Mouse (Mus musculus) forebrain, embryonic 15.5 days (tissue): ENCODE data around the gene Ninl. TPM values are rescaled to one million over a fixed set of nuclear protein-coding genes. Genes with fewer than 3 reads are reported as not detected.
"Not testable (repeated sequence)": the region's sequence is repeated elsewhere in the genome, so short reads cannot be mapped to it uniquely, and the experiment has no call there.

Source experiments
- ATAC-seq: fragments of 200-750 bp; cut with Nextera tagmentation; replicated peaks from 2 replicates; pipeline ENCODE4 v1.8.0; 2017; ENCODE audit warnings: mild to moderate bottlenecking, moderate TSS enrichment, moderate library complexity
- H3K27ac ChIP-seq: fragments of 300-500 bp; sonication (generic); replicated peaks from 2 replicates; pipeline ENCODE4 v1.5.1; 2015; ENCODE audit warnings: mild to moderate bottlenecking, inconsistent platforms
- H3K27me3 ChIP-seq: fragments of 300-500 bp; sonication (generic); 2 replicates; pipeline ENCODE4 v1.6.1; 2015; ENCODE audit warnings: inconsistent platforms
- H3K36me3 ChIP-seq: fragments of 300-500 bp; sonication (generic); 2 replicates; pipeline ENCODE4 v1.6.1; 2015; ENCODE audit warnings: mild to moderate bottlenecking, inconsistent platforms
- H3K4me1 ChIP-seq: fragments of 300-500 bp; sonication (generic); 2 replicates; pipeline ENCODE4 v1.6.1; 2015; ENCODE audit warnings: inconsistent platforms
- H3K4me2 ChIP-seq: fragments of 300-500 bp; sonication (generic); replicated peaks from 2 replicates; pipeline ENCODE4 v1.6.1; 2015; ENCODE audit warnings: mild to moderate bottlenecking, inconsistent platforms
- H3K4me3 ChIP-seq: fragments of 300-500 bp; sonication (generic); 2 replicates; pipeline ENCODE4 v1.5.1; 2015; ENCODE audit warnings: mild to moderate bottlenecking, inconsistent platforms
- H3K9ac ChIP-seq: fragments of 300-500 bp; sonication (generic); replicated peaks from 2 replicates; pipeline ENCODE4 v1.6.1; 2015; ENCODE audit warnings: mild to moderate bottlenecking, inconsistent platforms
- H3K9me3 ChIP-seq: fragments of 300-500 bp; sonication (generic); 2 replicates; pipeline ENCODE4 v1.6.1; 2016; ENCODE audit warnings: inconsistent platforms
- WGBS: fragments of 180-500 bp; shearing (Covaris S2); methylation state at CpG from one replicate; pipeline ENCODE4 v1.1.7; 2015; ENCODE audit warnings: mixed read lengths; 5-methylcytosine and 5-hydroxymethylcytosine counted together
- polyA plus RNA-seq: library from polyadenylated mRNA; unstranded; fragments of >200 nt; fragmentation: Nextera tagmentation; extraction: Ambion mirVana; gene quantifications from 2 replicates; pipeline ENCODE4 v1.2.1, GENCODE M21; 2015

Ninl gene
- polyA plus RNA-seq, 1 experiment from 2014 or later, result 11.4 TPM

GRCm38 (mm10) chr2:150947341-150947740 is 91.8 kb downstream of the Ninl start:
- H3K4me1 ChIP-seq, H3K4me2 ChIP-seq, H3K27me3 ChIP-seq, H3K9ac ChIP-seq, ATAC-seq, H3K4me3 ChIP-seq, H3K9me3 ChIP-seq, H3K27ac ChIP-seq: not testable (repeated sequence)
- peaks cover 20% of the 10 kb centered on the region for H3K36me3 ChIP-seq
- 92% methylated on average over 5 of the region's 5 CpGs for WGBS

DNA sequence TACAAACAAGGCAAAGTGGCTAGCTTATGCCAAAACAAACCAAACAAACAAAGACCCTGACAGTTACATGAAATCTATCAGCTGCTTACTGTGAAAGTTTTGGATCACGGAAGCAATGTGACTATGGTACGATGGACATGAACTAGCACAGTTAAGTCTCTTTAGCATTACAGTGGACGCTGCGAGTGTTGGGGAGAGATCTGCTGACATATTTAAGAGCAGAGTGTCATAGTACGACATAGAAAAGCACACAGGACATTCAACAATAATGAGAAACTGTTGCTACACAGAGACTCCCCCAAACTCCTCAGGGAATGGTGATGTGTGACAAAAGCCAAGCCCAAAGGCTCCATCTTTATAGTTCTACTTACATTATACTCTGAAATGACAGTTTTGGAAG is 95.2 kb downstream of the Ninl start:
- Histone ChIP-seq H3K9me3 (no peaks in the 10 kb centered on the region), H3K36me3 (peaks cover 17% of the 10 kb centered on the region; the same call in 1 of the 2 replicates), H3K4me3 (no peak overlapping the region), H3K4me2 (no peak overlapping the region), H3K9ac (no peak overlapping the region), H3K27me3 (no peaks in the 10 kb centered on the region), H3K4me1 (no peaks in the 10 kb centered on the region), H3K27ac (no peak overlapping the region)
- no peak for ATAC-seq
- 92% methylated on average over 5 of the region's 5 CpGs for WGBS

- Histone ChIP-seq H3K9me3 (no peaks in the 10 kb centered on the region), H3K4me2 (no peak overlapping the region), H3K9ac (no peak overlapping the region), H3K27ac (no peak overlapping the region), H3K4me3 (no peak overlapping the region), H3K36me3 (peaks cover 35% of the 10 kb centered on the region), H3K4me1 (no peaks in the 10 kb centered on the region), H3K27me3 (no peaks in the 10 kb centered on the region)
- no peak for ATAC-seq
- 91% methylated on average over 4 of the region's 4 CpGs for WGBS
Observed at GRCm38 (mm10) chr2:150934659-150935058, 104.5 kb downstream of the Ninl start.

DNA sequence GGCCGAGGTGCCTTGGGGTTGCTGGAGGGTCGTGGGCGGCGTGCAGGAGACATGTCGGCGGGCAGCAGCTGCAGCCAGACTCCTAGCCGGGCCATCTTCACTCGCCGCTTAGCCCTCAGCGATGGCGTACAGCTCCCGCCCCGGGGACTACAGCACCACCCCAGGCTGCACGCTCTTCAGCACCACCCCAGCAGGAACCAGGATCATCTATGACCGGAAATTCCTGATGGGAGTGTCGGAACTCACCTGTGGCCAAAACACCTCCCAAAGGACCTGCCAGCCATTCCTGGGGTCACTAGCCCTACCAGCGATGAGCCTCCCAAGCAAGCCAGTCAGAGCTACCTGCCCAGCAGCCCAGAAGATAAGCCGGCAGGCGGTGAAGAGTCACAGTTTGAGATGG is 105.7 kb downstream of the Ninl start:
- no peaks in the 10 kb centered on the region for H3K27me3 ChIP-seq
- peaks cover 33% of the 10 kb centered on the region for H3K36me3 ChIP-seq
- no peaks in the 10 kb centered on the region for H3K4me1 ChIP-seq
- ATAC-seq, result no peak
- H3K27ac ChIP-seq, result no peak overlapping the region
- no peaks in the 10 kb centered on the region for H3K9me3 ChIP-seq
- H3K4me3 ChIP-seq, result no peak overlapping the region
- no peak overlapping the region for H3K4me2 ChIP-seq
- no peak overlapping the region for H3K9ac ChIP-seq
- 84% methylated on average over 19 of the region's 19 CpGs for whole genome bisulfite sequencing

- 30% methylated on average over 3 of the region's 3 CpGs for WGBS
- Histone ChIP-seq H3K4me1 (no peaks in the 10 kb centered on the region), H3K27ac (no peak overlapping the region), H3K4me3 (no peak overlapping the region), H3K4me2 (no peak overlapping the region), H3K9ac (no peak overlapping the region), H3K27me3 (no peaks in the 10 kb centered on the region), H3K9me3 (no peaks in the 10 kb centered on the region), H3K36me3 (peaks cover 26% of the 10 kb centered on the region)
- ATAC-seq, result no peak
Observed at GRCm38 (mm10) chr2:150930806-150931205, 108.4 kb downstream of the Ninl start.

- Histone ChIP-seq H3K9me3 (no peaks in the 10 kb centered on the region), H3K4me1 (no peaks in the 10 kb centered on the region), H3K36me3 (peaks cover 13% of the 10 kb centered on the region), H3K4me2 (no peak overlapping the region), H3K4me3 (no peak overlapping the region), H3K27ac (no peak overlapping the region), H3K27me3 (no peaks in the 10 kb centered on the region), H3K9ac (no peak overlapping the region)
- 82% methylated on average over 6 of the region's 6 CpGs for WGBS
- no peak for ATAC-seq
Observed at GRCm38 (mm10) chr2:150929156-150929555, 110.0 kb downstream of the Ninl start.

- H3K27ac ChIP-seq, result no peak overlapping the region
- no peak for ATAC-seq
Observed at GRCm38 (mm10) chr2:150927038-150927720, 112.0 kb downstream of the Ninl start.

DNA sequence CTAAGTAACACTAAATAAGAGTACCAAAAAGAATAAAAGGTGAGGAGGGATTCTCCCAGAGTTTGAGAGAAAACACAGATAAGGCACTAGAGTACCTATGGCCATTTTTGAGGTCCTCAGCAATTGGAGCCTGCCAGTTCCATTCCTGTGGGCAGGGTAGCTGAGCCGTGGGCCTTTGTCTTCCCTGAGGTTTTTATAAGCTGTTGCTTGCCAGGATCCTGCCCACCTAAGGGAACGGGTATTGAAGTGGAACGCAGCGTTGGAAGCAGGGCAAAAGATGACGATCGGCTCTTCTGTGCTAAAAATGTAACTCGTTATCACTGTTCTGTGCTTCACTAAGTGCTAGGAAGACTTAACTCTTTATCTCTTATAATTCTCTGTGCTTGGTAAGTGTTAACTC is 115.7 kb downstream of the Ninl start:
- ATAC-seq, result no peak
- no peak overlapping the region for H3K4me3 ChIP-seq
- H3K4me1 ChIP-seq, result no peaks in the 10 kb centered on the region
- no peak overlapping the region for H3K9ac ChIP-seq
- H3K27ac ChIP-seq, result no peak overlapping the region
- peaks cover 12% of the 10 kb centered on the region for H3K36me3 ChIP-seq
- no peak overlapping the region for H3K4me2 ChIP-seq
- no peaks in the 10 kb centered on the region for H3K9me3 ChIP-seq
- no peaks in the 10 kb centered on the region for H3K27me3 ChIP-seq
- 60% methylated on average over 7 of the region's 7 CpGs for WGBS

More at GRCm38 (mm10) chr2:150927038-150927720, 112.0 kb downstream of the Ninl start:
- WGBS, result 95% methylated on average over 11 of the region's 11 CpGs
- H3K36me3 ChIP-seq, result peaks cover 12% of the 10 kb centered on the region
- H3K9ac ChIP-seq, result no peak overlapping the region
- H3K4me3 ChIP-seq, result no peak overlapping the region
- H3K9me3 ChIP-seq, result no peaks in the 10 kb centered on the region
- no peaks in the 10 kb centered on the region for H3K4me1 ChIP-seq
- no peak overlapping the region for H3K4me2 ChIP-seq
- no peaks in the 10 kb centered on the region for H3K27me3 ChIP-seq

- Histone ChIP-seq H3K9ac (no peak overlapping the region), H3K27me3 (no peaks in the 10 kb centered on the region), H3K36me3 (peaks cover 12% of the 10 kb centered on the region), H3K27ac (no peak overlapping the region), H3K4me3 (no peak overlapping the region), H3K4me1 (no peaks in the 10 kb centered on the region), H3K4me2 (no peak overlapping the region), H3K9me3 (no peaks in the 10 kb centered on the region)
- ATAC-seq, result no peak
- 89% methylated on average over 3 of the region's 3 CpGs for WGBS
Observed at GRCm38 (mm10) chr2:150923026-150923425, 116.2 kb downstream of the Ninl start.

GRCm38 (mm10) chr2:150922165-150922564 is 117.0 kb downstream of the Ninl start:
- ATAC-seq, result no peak
- H3K4me1 ChIP-seq, result no peaks in the 10 kb centered on the region
- no peaks in the 10 kb centered on the region for H3K27me3 ChIP-seq
- H3K27ac ChIP-seq, result no peak overlapping the region
- H3K36me3 ChIP-seq, result peaks cover 8% of the 10 kb centered on the region
- 95% methylated on average over 4 of the region's 4 CpGs for WGBS
- no peak overlapping the region for H3K4me2 ChIP-seq
- no peak overlapping the region for H3K9ac ChIP-seq
- no peak overlapping the region for H3K4me3 ChIP-seq
- H3K9me3 ChIP-seq, result no peaks in the 10 kb centered on the region

DNA sequence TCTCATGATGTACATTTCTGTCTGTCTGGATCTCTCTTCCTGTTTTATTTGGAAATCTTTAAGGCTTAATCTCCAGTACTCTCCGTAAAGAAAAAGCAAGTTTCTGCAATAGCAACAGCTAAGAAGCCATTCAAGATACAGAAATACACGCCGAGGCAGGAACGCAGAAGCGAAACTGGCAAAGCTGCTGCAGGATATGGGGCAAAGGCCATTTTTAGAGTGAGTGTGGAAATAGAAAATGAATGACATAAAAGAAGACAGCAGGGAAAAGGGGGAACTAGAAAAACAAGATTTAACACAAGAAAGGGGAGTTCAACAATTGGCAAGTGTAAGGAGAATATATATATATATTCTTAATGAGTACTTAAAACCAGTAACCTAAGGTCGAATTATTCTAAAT is 117.5 kb downstream of the Ninl start:
- Histone ChIP-seq H3K9ac (no peak overlapping the region), H3K27me3 (no peaks in the 10 kb centered on the region), H3K27ac (no peak overlapping the region), H3K4me2 (no peak overlapping the region), H3K4me1 (no peaks in the 10 kb centered on the region), H3K36me3 (peaks cover 9% of the 10 kb centered on the region), H3K9me3 (no peaks in the 10 kb centered on the region), H3K4me3 (no peak overlapping the region)
- ATAC-seq, result no peak
- 95% methylated on average over 6 of the region's 6 CpGs for WGBS

GRCm38 (mm10) chr2:150920543-150920942 is 118.6 kb downstream of the Ninl start:
- H3K4me3 ChIP-seq, result no peak overlapping the region
- peaks cover 12% of the 10 kb centered on the region; the same call in 1 of the 2 replicates for H3K36me3 ChIP-seq
- no peaks in the 10 kb centered on the region for H3K4me1 ChIP-seq
- no peaks in the 10 kb centered on the region for H3K9me3 ChIP-seq
- no peak for ATAC-seq
- H3K27me3 ChIP-seq, result no peaks in the 10 kb centered on the region
- no peak overlapping the region for H3K27ac ChIP-seq
- WGBS, result 95% methylated on average over 3 of the region's 3 CpGs
- no peak overlapping the region for H3K4me2 ChIP-seq
- H3K9ac ChIP-seq, result no peak overlapping the region

- 97% methylated on average over 3 of the region's 3 CpGs for WGBS
- no peak overlapping the region for H3K4me3 ChIP-seq
- H3K4me1 ChIP-seq, result no peaks in the 10 kb centered on the region
- peaks cover 12% of the 10 kb centered on the region; the same call in 1 of the 2 replicates for H3K36me3 ChIP-seq
- no peak for ATAC-seq
- H3K9me3 ChIP-seq, result no peaks in the 10 kb centered on the region
- no peak overlapping the region for H3K27ac ChIP-seq
- H3K4me2 ChIP-seq, result no peak overlapping the region
- H3K27me3 ChIP-seq, result no peaks in the 10 kb centered on the region
- H3K9ac ChIP-seq, result no peak overlapping the region
Observed at GRCm38 (mm10) chr2:150918720-150919119, 120.5 kb downstream of the Ninl start.
